Mouse (Mus musculus) CH12.LX (cell line): ENCODE data around the gene Pygl. TPM values are rescaled to one million over a fixed set of nuclear protein-coding genes. Genes with fewer than 3 reads are reported as not detected.
A peak's percentile ranks its signal among the peaks of the same experiment; 100 is the strongest.

Source experiments
- DNase-seq: peaks from one replicate; pipeline ENCODE4 v3.0.0-alpha.2; 2013; ENCODE audit errors: extremely low read depth
- H3K27ac ChIP-seq: 2 replicates; pipeline ENCODE4 v1.5.1; 2012; ENCODE audit warnings: low read depth, mild to moderate bottlenecking, control low read depth, moderate library complexity; ENCODE audit not compliant: insufficient read depth
- H3K27me3 ChIP-seq: replicated peaks from 2 replicates; pipeline ENCODE3; 2012; ENCODE audit warnings: inconsistent platforms
- H3K36me3 ChIP-seq, 2 experiments: replicated peaks in 1 of 2; 2 replicates each; pipeline versions ENCODE3 to v1.6.1; 2012; ENCODE audit warnings: inconsistent platforms in 1 of 2, low read length in 1 of 2, mild to moderate bottlenecking in 1 of 2, mixed read lengths in 1 of 2, moderate library complexity in 1 of 2; ENCODE audit not compliant: control insufficient read depth in 1 of 2, insufficient read depth in 1 of 2
- H3K4me1 ChIP-seq, 2 experiments: 2 replicates each; pipeline ENCODE4 v1.6.1; 2012; ENCODE audit warnings: inconsistent platforms in 1 of 2, moderate library complexity in 1 of 2; ENCODE audit not compliant: insufficient read depth in 2 of 2, control insufficient read depth in 1 of 2
- H3K4me2 ChIP-seq: 2 replicates; pipeline ENCODE4 v1.6.1; 2012; ENCODE audit warnings: low read depth, mild to moderate bottlenecking, control low read depth; ENCODE audit not compliant: poor library complexity, insufficient read depth, severe bottlenecking
- H3K4me3 ChIP-seq, 3 experiments: fragments of 150-350 bp in 1 of 3; sonication (generic) in 1 of 3; replicated peaks in 1 of 3; 2 replicates each; pipeline versions ENCODE3 to v1.5.1; 2011 to 2012; ENCODE audit warnings: low read depth in 2 of 3, low read length in 2 of 3, mild to moderate bottlenecking in 2 of 3, moderate library complexity in 2 of 3, control low read depth in 1 of 3, improper control_type of control experiment in 1 of 3, inconsistent platforms in 1 of 3, mixed read lengths in 1 of 3; ENCODE audit not compliant: poor library complexity in 1 of 3
- H3K79me2 ChIP-seq: replicated peaks from 2 replicates; pipeline ENCODE4 v1.6.1; 2012; ENCODE audit warnings: mild to moderate bottlenecking, moderate library complexity; ENCODE audit not compliant: control insufficient read depth, poor library complexity, insufficient read depth, severe bottlenecking; ENCODE audit errors: extremely low read depth
- H3K9ac ChIP-seq: 2 replicates; pipeline ENCODE4 v1.6.1; 2012; ENCODE audit warnings: low read depth, mild to moderate bottlenecking, control low read depth, moderate library complexity; ENCODE audit not compliant: insufficient read depth
- H3K9me3 ChIP-seq: replicated peaks from 2 replicates; pipeline ENCODE3; 2012; ENCODE audit warnings: low read length, inconsistent platforms, mixed read lengths
- CHD1 ChIP-seq: IDR thresholded peaks from 2 replicates; pipeline ENCODE4 v1.6.1; 2012; ENCODE audit warnings: low read depth, low read length, improper control_type of control experiment, inconsistent platforms
- CHD2 ChIP-seq: IDR thresholded peaks from 2 replicates; pipeline ENCODE4 v1.6.1; 2011; ENCODE audit warnings: low read length, improper control_type of control experiment
- EP300 ChIP-seq: IDR thresholded peaks from 2 replicates; pipeline ENCODE4 v1.6.1; 2011; ENCODE audit warnings: low read length, improper control_type of control experiment
- JUN ChIP-seq: IDR thresholded peaks from 2 replicates; pipeline ENCODE4 v1.6.1; 2011; ENCODE audit warnings: low read depth, mild to moderate bottlenecking, low read length, improper control_type of control experiment, moderate library complexity; ENCODE audit not compliant: insufficient read depth
- JUND ChIP-seq: conservative IDR thresholded peaks from 2 replicates; pipeline ENCODE4 v1.6.1; 2011; ENCODE audit warnings: low read depth, low read length, improper control_type of control experiment
- MAZ ChIP-seq: IDR thresholded peaks from 2 replicates; pipeline ENCODE4 v1.6.1; 2012; ENCODE audit warnings: low read depth, mild to moderate bottlenecking, inconsistent platforms, low read length, improper control_type of control experiment, moderate library complexity
- MXI1 ChIP-seq: IDR thresholded peaks from 2 replicates; pipeline ENCODE4 v1.6.1; 2011; ENCODE audit warnings: mild to moderate bottlenecking, low read depth, low read length, improper control_type of control experiment
- MYC ChIP-seq: IDR thresholded peaks from 2 replicates; pipeline ENCODE4 v1.6.1; 2011; ENCODE audit warnings: low read depth, mild to moderate bottlenecking, improper control_type of control experiment, low read length
- NRF1 ChIP-seq: IDR thresholded peaks from 2 replicates; pipeline ENCODE4 v1.6.1; 2014; ENCODE audit warnings: low read depth, mild to moderate bottlenecking, inconsistent platforms, low read length, improper control_type of control experiment, moderate library complexity
- PAX5 ChIP-seq: IDR thresholded peaks from 2 replicates; pipeline ENCODE4 v1.6.1; 2012; ENCODE audit warnings: low read length, inconsistent platforms, mixed read lengths
- RAD21 ChIP-seq: IDR thresholded peaks from 2 replicates; pipeline ENCODE4 v1.6.1; 2011; ENCODE audit warnings: low read depth, mild to moderate bottlenecking, low read length, improper control_type of control experiment, moderate library complexity
- SIN3A ChIP-seq: IDR thresholded peaks from 2 replicates; pipeline ENCODE4 v1.6.1; 2012; ENCODE audit warnings: low read length, improper control_type of control experiment, inconsistent platforms
- SMC3 ChIP-seq: IDR thresholded peaks from 2 replicates; pipeline ENCODE4 v1.6.1; 2011; ENCODE audit warnings: low read depth, low read length, improper control_type of control experiment
- TBP ChIP-seq: conservative IDR thresholded peaks from 2 replicates; pipeline ENCODE4 v1.6.1; 2011; ENCODE audit warnings: low read depth, low read length, improper control_type of control experiment
- TCF12 ChIP-seq: IDR thresholded peaks from 2 replicates; pipeline ENCODE4 v1.6.1; 2014; ENCODE audit warnings: low read depth, mild to moderate bottlenecking, inconsistent platforms, low read length, improper control_type of control experiment
- UBTF ChIP-seq: IDR thresholded peaks from 2 replicates; pipeline ENCODE4 v1.6.1; 2012; ENCODE audit warnings: low read depth, mild to moderate bottlenecking, inconsistent platforms, low read length, improper control_type of control experiment, moderate library complexity
- USF2 ChIP-seq: conservative IDR thresholded peaks from 2 replicates; pipeline ENCODE4 v1.6.1; 2011; ENCODE audit warnings: low read depth, low read length, improper control_type of control experiment
- ZKSCAN1 ChIP-seq: IDR thresholded peaks from 2 replicates; pipeline ENCODE4 v1.6.1; 2012; ENCODE audit warnings: low read depth, inconsistent platforms, low read length, improper control_type of control experiment, borderline replicate concordance
- ZMIZ1 ChIP-seq: IDR thresholded peaks from 2 replicates; pipeline ENCODE4 v1.6.1; 2012; ENCODE audit warnings: low read depth, mild to moderate bottlenecking, inconsistent platforms, low read length, improper control_type of control experiment
- dilution Hi-C: fragments of 300-500 bp; cut with MboI; formaldehyde crosslinking; loops from 2 replicates; pipeline ENCODE4 v1.14.3; 2020; ENCODE audit warnings: low sequenced_read_pairs; ENCODE audit not compliant: extremely low pct_unique_long_range_greater_than_20kb, extremely low pct_ligation_motif_present
- in situ Hi-C: fragments of 300-500 bp; cut with MboI; formaldehyde crosslinking; loops from 3 replicates; pipeline ENCODE4 v1.14.3; 2019; ENCODE audit warnings: low sequenced_read_pairs, low pct_ligation_motif_present, low pct_unique_long_range_greater_than_20kb, mixed read lengths
- polyA plus RNA-seq: library from polyadenylated mRNA; unstranded; fragments of >175 nt; gene quantifications from 2 replicates; pipeline ENCODE4 v1.2.1, GENCODE M21; 2012; ENCODE audit warnings: low read depth; ENCODE audit not compliant: insufficient read length
- total RNA-seq, 2 experiments: library from RNA; depleted of rRNA; stranded (reverse); fragments of 300-350 nt in 1 of 2; fragments of >200 nt in 1 of 2; gene quantifications; 2 replicates each; pipeline ENCODE4 v1.2.3; 2012 to 2014

Pygl gene
- total and polyA plus RNA-seq, 3 experiments: 1.1 to 8.5 (median 3.1) TPM

DNA sequence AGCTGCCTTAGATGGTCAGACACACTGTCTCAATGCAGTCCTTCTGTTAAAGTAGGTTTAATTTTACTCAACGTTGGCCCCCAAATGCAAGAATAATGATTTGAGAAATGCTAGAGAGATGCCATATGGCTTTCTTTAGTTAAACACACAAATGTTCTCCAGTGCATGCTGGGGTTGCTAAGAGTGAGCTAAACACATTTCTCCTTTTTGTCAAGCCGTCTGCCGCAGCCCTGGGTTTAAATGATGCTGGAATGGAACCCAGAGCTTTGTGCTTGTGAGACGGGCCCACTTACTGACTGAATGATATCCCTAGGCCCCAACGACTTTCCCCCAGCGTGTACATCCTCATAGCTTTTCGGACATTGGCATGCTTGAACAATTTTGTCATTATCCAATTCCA, 11.3 kb upstream of the Pygl start:
- DNase-seq: no peak
- H3K4me1 ChIP-seq: peaks cover 3 to 6% of the 10 kb centered on the region in 2 experiments; a peak in 1 of 4 replicates
- no peak overlapping the region for H3K9ac ChIP-seq
- H3K36me3 ChIP-seq: no peaks in the 10 kb centered on the region
- dilution Hi-C loops (no loop called here), in situ Hi-C loops (loop anchor here (25.0 kb wide), 1 partner anchor 670 kb away; no protein-coding TSS in a partner anchor)
- H3K27me3 ChIP-seq: no peaks in the 10 kb centered on the region
- H3K4me3 ChIP-seq: no peak overlapping the region
- no peak for TF ChIP-seq MYC
- TF ChIP-seq USF2: no peak
- TF ChIP-seq EP300: no peak
- no peak for TF ChIP-seq SIN3A
- TF ChIP-seq JUND: no peak
- no peak for TF ChIP-seq NRF1
- TF ChIP-seq MAZ: no peak
- H3K27ac ChIP-seq: no peak overlapping the region
- no peaks in the 10 kb centered on the region for H3K79me2 ChIP-seq
- H3K9me3 ChIP-seq: no peaks in the 10 kb centered on the region
- H3K4me2 ChIP-seq: no peak overlapping the region

DNA sequence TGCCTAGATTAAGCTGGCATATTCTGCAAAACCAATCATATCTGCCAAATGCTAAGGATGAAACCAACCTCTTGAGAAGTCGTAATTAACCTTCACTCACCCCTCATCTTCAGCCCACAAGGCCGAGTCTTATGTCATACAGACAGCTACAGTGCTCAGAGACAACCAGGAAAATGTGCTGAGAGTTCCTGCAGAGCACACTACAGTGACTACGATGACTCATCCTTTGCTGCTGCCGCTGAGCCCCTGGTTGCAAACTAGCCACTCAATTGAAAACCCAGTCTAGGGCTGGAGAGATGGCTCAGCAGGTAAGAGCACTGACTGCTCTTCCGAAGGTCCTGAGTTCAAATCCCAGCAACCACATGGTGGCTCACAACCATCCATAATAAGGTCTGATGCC, 8.5 kb upstream of the Pygl start:
- Histone ChIP-seq H3K79me2 (no peaks in the 10 kb centered on the region), H3K27me3 (no peaks in the 10 kb centered on the region), H3K36me3 (no peaks in the 10 kb centered on the region)
- no peak for DNase-seq
- TF ChIP-seq CHD1 (no peak), RAD21 (no peak), MXI1 (no peak), ZMIZ1 (no peak), TBP (0 out of 2 replicates have a peak, but pooled peaks have one; percentile 18)
- TF ChIP-seq, all 38 proteins: peak for 1
- dilution Hi-C loops: no loop called here
- no peak overlapping the region for H3K9ac ChIP-seq
- no peak overlapping the region for H3K27ac ChIP-seq
- peaks cover 0 to 8% of the 10 kb centered on the region in 2 experiments; a peak in 1 of 4 replicates for H3K4me1 ChIP-seq
- no peak overlapping the region for H3K4me2 ChIP-seq
- no peak overlapping the region for H3K4me3 ChIP-seq
- in situ Hi-C loops: loop anchor here (25.0 kb wide), 1 partner anchor 673 kb away; no protein-coding TSS in a partner anchor
- H3K9me3 ChIP-seq: no peaks in the 10 kb centered on the region

DNA sequence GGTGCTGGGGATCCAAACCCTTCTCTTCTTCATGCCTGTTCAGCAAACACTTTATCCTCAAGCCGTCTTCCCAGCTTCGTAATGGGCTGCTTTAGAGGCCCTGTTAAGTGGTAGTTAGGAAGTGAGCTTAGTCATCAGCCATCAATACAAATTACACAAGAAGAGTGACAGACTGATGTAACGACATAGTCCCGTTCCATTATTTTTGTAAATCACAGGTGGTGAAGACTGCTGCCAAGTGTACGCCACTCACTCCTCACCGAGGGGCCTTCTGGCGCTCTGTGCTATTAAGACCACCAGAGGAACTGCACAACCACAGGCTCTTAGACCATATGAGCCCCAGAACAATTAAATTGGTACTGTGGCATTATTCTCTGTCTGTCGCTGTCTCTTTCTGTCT, 7.3 kb upstream of the Pygl start:
- dilution Hi-C loops (no loop called here), in situ Hi-C loops (loop anchor here (25.0 kb wide), 1 partner anchor 674 kb away; no protein-coding TSS in a partner anchor)
- H3K36me3 ChIP-seq: no peaks in the 10 kb centered on the region
- H3K79me2 ChIP-seq: no peaks in the 10 kb centered on the region
- no peak overlapping the region for H3K4me2 ChIP-seq
- no peaks in the 10 kb centered on the region for H3K9me3 ChIP-seq
- H3K4me3 ChIP-seq: no peak overlapping the region
- H3K27me3 ChIP-seq: no peaks in the 10 kb centered on the region
- no peak for DNase-seq
- no peak overlapping the region for H3K9ac ChIP-seq
- no peak for TF ChIP-seq ZKSCAN1
- no peak for TF ChIP-seq JUN
- TF ChIP-seq CHD1: no peak
- no peak for TF ChIP-seq JUND
- no peak for TF ChIP-seq TCF12
- no peak for TF ChIP-seq SMC3
- no peak for TF ChIP-seq EP300
- no peak for TF ChIP-seq CHD2
- no peak for TF ChIP-seq RAD21
- no peak for TF ChIP-seq PAX5
- TF ChIP-seq USF2: no peak
- TF ChIP-seq UBTF: no peak
- no peak for TF ChIP-seq NRF1
- no peak for TF ChIP-seq MYC
- H3K27ac ChIP-seq: no peak overlapping the region
- H3K4me1 ChIP-seq: peaks cover 0 to 5% of the 10 kb centered on the region in 2 experiments; a peak in 1 of 4 replicates
